Mouse (Mus musculus) layer of hippocampus, adult 8-10 months (tissue): ENCODE measurements at regions not wholly inside any gene's neighbourhood (a gene's known extent, or its start where the extent isn't known, plus 50 kb on each side); places are given as distances from the start of the nearest gene placed in this dataset.

ENCODE experiments used
- DNase-seq, 2 experiments: peaks; one replicate each; pipeline ENCODE4 v3.0.0; 2022; ENCODE audit warnings: low spot score in 2 of 2

DNA sequence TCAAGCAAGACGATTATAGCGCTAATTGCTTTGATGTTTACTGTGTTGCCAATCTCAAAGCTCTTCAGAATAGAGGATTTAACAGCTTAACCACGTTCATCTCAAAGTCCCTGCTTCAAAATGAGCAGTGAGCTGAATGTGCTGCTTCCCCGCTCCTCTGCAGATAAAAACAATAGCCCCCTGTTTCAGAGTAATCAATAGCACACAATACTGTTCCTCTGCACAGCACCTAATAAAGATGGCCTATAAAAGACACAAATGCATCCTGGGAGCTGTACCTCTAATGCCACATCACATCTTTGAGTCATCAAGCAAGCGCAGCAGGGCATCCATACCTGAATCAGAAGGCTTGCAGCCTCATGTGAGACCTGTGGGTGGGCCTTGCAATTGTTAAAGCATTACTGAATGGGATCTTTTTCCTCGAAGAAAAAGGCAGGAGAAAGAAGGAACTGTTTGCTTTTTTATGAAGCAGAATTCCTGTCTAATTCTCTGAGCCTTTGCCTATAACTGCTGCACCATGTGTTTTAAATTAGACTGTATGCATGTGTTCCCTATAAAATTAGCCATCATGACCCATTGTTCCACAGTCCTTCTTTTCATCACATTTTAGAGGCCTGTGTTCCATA, 648.5 kb upstream of the Cited2 start:
- DNase-seq: no peak

DNA sequence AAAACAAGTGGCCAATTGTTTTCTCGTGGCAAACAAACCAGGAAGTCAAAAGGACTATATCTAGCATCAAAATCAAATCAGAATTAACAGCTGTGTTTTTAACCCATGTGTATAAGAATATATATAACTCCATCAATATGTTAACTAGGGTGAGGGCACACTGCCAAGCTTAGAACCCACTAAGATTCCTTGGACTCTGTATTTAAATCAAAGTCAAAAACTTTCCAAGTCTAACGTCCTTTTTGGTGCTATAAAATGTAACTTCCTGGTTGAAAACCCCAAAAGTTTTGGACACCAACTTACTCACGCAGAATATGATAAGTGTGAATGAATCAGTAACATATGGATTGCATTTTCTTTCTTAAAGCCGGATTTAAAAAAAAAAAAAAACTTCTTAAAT, 647.9 kb upstream of the Cited2 start:
- DNase-seq: no peak

DNA sequence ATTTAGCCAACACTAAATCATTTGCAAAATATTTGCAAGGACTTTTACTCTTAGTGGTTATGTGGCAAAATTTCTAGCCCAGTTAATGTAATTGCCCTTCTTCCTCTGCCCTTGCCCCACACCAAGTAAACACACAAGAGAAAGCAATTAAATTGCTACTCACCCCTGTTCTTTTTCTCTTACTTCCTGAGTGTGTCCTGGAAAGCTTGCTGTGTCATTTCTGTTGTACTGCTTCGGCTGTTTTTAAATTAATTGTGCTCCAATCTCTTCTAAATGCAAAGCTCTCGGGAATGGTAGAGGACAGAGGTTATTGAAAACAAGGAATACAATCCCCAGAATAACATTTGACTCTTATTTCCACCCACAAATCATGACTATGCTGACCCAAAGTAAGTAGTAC, 647.4 kb upstream of the Cited2 start:
- DNase-seq: no peak

DNA sequence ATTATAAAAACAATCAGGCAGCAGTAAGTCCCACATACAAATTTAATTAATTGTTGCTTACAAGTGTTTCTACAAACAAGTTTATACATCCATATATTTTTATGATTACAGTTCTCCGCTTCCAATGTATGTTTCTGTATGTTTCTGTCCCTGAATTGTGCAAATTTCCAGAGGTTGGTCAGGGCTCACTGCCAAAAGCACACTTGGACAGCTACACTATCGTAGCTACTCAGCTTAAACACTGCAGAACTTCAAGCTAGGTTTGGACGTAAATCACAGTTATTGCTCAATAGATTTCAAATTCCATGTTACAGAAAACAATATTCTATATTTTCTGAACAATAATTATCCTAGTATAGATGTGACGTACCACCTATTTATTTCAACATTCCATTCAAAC, 646.8 kb upstream of the Cited2 start:
- no peak for DNase-seq

DNA sequence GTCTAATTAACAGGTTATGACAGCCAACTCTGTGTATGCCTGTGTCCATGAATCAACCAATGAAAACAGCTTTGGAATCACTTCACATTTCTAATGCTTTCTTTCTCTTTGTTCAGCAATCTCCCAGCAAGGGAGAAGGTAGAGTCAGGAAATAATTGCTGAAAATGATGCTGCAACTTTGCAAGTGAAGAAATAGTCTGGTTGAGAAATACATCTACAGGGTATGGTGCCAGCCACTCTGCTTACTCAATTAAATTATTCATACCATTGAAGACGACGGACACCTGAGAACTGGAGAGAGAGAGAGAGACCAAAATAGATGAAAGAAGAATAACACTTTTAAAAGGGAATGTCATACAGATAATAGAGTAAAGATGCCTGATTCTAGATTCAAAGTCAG, 645.4 kb upstream of the Cited2 start:
- DNase-seq: no peak

DNA sequence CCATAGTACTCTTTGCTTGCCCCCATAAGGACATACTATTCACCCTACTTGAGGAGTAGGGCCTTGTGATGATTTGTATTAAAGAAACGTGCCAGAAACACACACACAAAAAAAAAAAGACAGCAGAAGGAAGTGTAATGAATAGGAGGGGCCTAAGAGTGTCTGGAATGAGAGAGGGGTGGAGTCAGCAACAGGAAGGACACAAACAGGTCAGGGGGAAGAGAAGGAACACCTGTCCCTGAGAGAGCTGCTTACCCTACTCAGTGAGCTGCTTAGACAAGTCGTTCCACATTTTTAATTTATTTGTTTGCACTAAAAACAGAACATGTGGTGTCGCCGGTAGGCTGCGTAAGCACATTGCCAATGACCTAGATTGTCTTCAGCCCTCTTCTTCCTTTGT, 642.2 kb upstream of the Cited2 start:
- DNase-seq: no peak

DNA sequence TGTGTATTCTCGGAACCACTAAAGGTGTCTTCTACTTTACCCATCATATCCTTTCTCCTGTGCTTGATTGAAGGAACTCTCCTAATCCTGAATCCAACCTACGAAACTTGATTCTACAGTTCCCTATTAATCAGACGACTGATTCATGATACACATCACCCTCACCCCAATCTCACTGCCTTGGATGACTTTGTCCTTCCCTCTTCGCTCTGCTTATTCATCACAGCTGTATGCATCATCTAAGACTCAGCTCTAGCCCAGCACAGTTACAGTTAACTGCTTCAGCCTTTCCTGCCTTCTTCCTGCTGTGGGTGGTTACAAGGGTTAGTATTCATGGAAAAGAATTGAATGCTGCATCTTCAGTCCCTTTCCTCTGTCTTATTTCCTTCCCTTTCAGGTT, 640.1 kb upstream of the Cited2 start:
- no peak for DNase-seq

DNA sequence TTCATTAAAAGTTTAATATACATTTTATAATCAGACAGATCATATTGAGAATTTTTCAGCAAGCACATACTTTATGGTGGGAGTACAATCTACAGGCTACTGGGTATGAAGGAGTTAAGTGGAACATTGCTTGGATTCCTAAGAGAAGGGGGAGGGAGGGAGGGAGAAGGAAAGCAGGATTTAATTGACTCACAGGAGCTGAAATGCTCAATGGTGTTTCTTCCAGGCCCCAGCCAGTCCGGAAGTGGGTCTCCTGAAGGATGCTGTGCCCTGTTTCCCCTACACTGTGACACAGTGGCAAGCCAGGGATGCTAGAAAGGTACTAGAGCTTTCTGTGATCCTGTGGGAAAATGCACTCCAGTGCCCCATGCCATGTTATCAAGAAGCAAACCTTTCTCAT, 621.0 kb upstream of the Cited2 start:
- DNase-seq: no peak

DNA sequence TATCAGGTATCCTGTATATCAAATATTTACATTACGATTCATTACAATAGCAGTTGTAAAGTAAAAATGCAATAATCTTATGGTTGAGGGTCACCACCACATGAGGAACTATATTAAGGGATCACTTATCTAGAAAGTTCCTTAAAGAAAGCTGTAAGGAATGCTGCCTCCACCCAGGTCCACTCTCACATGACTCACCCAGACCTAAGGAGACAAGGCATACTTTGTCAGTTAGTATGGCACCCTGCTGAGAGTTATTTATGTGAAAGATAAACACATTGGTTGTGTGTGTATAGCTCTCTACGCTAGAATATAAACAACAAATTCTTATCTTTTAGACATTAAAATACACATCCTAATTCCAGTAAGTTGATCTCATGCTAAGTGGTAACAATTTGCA, 619.6 kb upstream of the Cited2 start:
- DNase-seq: no peak

DNA sequence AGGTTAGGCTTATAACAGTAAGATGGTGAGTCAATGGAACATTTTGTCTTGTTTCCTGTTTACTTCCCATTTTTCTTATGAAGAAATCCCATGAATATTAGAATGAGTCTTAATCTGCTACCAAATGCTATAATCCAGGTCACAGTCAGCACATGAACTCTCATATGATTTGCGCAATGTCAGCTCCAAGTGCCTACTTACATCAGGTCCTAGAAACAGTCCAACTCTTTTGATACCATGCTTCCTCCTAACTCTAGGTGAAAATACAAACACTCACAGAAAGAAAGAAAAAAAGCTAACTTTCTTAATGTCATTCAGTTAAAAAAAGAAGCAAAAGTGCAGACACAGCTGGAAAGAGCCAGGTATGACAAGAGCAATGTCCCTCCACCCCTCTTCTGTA, 616.2 kb upstream of the Cited2 start:
- DNase-seq: no peak

DNA sequence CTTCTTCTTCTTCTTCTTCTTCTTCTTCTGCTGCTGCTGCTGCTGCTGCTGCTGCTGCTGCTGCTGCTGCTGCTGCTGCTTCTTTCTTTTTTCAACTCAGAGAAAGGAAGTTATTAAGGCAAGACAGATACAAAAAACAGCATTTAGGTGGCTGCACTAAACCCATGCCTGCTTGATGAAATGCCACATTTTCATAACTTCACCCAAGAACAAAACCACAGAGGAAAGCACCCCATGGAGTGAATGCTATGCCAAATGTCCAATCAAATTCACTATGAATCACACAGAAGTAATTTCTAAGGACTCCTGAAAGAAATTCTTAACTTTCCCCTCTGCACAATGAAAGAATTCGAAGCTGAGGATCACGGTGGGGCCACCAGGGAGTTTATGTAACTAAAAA, 611.9 kb upstream of the Cited2 start:
- DNase-seq: no peak

DNA sequence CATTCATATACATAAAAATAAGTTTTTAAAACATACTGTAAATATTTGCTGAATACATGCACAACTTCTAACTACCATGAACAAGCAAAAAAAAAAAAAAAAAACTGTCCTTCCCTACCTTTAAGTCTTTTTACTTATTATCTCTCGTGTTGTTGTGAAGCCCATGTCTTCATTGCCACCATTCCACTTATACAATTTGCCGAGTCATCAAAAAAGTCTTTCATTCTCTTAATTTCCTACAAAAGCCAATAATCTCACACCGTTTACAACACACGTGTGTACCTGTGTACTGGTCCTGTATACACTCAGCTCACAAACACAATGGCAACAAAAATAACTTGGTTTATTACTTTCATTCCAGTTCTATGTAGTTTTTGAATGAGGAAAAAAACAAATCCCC, 608.2 kb upstream of the Cited2 start:
- no peak for DNase-seq

DNA sequence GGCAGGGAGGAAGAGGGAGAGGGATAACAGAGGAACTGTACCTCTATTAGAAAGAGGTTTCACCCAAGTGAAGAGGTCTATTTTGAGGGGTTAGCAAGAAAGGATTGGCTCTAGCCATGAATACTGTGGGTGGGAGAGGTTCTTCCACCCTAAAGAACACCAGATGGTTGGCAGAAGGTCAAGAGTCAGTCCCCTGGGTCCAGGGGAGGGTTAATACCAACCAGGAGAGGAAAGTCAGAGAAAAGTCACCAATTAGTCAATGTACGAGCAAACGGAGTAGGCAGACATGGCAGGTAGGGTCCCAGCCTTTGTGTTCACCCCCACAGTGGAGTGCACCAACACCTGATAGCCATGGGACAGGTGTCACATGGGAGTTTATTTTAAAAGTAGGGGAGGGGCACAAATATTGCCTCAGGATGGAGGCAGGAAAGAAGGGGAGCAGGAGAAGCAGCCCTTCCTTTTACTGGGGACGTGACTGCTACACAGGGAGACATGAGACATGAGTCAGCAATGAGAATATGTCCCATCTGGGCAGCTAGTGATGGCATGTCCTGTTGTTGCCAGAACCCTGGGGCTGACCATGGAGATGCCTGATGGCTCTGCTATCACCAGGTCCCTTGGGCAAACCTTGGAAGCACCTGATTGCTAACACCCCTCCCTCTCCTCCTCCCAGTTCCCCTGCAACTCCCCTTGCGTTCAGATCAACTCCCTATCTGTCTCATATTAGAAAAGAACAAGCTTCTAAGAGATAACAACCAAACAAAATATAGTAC, 593.4 kb upstream of the Cited2 start:
- DNase-seq: no peak

DNA sequence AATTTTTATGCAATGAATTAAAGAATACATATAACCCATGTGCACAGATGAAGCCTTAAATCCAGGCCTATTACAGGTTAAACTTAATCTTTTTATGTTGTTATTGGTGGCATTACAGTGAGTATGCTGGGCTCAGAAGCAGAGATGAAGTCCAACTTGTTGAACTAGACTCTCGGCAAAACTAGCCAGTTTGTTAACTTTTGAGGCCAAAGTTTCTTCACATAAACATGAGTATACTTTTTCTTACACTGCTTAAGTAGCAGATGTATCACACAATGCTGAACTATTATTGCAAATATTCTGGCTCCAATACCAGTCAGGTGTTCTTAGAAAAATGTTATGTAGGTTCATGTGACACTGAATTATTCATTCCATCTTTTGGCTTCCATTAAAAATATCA, 592.4 kb upstream of the Cited2 start:
- DNase-seq: no peak

DNA sequence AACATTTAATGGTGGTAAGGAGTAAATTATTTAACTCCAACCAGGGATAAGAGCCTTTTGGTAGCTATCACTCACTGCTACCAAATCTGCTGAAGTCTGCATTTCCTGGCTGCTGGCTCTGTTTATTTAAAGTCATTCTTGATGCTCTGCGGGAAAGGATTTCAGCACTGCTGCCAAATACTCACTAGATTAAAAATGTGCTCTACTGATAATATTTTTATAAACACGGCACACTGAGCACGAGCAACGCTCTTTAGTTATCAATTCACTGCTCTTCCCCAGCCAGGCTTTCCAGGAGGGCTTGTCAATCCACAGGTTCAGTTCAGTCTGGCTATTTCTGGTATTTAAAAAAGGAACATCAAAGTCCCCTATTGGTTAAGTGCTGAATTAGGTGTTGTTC, 591.3 kb upstream of the Cited2 start:
- DNase-seq: peak; percentile 3 to 7

DNA sequence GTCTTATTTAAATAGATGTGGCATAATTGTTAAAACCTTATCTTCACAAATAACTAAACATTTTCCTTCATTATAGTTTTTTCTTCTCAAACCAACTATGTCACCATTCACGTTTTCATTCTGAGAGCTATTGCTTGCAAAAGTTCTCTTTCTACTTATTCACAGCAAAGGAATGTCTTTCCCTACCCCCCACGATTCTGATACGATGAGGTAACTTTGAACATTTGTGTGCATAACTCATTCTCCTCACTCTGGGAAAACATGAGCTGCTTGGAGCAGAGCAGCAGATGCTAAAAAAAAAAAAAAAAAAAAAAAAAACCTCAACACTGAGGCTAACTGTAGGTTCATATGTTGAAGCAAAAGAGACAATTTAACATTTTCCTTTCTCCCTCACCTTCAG, 547.6 kb upstream of the Cited2 start:
- no peak for DNase-seq

DNA sequence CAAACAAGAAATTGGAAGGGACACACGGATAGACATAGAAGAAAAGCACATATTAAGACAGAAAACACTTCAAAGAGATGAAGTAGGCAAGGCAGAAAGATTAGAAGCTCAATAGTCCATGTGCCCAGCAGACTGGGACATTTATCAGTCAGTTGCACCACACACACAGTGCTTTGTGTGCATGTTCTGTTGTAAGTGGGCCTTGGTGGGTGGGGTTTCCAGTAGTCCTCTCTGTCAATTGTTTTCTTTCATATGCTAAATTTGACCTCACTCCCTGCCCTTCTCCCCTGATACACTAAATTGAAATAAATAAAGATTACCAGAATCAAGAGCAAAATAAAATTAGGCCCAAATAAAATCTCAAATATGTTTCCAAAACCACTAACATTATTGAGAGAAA, 546.0 kb upstream of the Cited2 start:
- DNase-seq: no peak

DNA sequence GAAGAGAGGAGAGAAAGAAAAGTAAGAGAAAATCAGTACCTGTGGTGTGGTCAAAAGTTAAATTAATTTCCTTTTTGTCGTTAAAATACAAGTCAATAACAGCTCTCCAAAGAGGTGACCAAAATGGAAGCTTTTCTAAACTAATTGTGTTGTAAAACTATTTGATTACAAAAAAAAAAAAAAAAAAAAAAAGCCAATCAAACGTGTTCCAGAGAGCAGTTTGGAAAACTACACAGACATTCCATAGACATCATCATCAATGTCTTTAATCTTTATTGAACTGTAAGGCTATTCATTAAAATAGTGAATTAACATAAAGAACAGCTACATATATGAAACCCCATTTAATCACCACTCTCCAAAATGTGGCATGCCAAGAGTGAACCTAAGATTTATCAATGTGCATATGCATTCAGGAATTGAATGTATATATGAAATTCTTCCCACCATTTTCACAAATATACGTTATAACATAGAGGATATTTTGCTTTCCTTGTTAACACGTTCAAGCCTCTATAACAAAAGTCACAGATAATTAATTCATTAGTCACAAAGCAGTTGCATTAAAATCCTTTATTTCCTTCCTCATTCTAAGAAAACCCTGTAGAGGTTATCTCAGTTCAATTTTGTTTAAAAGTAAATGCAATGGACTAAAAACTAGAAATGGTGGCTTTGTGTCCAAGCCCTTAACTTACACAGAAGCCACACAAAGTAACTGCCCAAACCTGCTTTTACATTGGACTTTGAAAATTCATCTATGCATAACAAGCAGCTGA, 545.3 kb upstream of the Cited2 start:
- DNase-seq: no peak

DNA sequence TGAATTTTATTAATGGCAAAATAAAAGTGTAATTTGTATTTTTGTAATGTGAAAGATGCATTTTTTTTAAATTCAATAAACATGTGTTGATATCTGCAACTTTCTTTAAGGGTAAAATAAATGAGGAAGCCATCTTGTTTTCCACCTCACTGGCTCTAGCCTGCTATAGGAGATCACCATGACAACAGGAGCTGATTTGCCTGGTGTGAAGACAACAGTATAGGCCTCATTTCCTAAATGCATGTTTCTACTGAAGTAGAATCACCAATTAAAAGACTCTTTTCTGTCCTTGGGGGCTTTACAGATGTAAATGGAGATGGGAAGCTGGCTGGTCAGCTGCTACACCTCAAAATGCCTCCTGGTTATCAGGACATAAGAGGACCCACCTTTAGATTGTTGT, 544.4 kb upstream of the Cited2 start:
- no peak for DNase-seq

DNA sequence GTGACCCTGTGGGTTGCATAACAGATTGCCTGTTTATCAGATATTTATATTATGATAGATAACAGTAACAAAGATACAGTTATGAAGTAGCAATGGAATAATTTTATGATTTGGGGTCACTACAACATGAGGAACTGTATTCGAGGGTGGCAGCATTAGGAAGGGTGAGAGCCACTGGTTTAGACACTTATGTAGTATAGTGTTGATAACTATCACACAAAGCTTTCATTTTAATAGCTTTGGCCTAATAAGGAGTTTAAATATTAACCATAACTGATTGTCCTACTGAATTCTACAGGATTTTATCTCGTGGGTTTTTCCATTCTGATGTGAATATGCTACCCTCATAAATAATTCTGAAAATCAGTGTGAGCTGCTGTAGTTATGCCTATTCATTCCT, 538.6 kb upstream of the Cited2 start:
- no peak for DNase-seq

DNA sequence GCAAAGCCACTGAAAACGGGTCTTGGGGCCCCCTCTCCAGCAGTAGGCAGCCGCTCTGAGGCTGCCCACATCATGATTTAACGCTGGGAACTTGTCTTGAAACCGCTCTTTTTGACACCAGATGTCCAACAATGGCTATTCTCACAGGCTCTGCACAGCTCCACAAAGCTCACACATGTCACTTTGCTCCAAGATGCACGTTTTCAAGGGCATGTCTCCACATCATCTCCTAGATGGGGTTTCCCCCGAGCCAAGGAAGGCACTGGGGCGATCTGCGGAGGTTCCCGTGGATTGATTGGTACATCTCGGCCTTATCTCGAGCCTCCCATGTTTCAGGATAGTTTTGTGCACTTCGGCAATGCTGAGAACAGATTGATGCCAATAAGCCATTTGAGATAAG, 526.8 kb upstream of the Cited2 start:
- DNase-seq: no peak

DNA sequence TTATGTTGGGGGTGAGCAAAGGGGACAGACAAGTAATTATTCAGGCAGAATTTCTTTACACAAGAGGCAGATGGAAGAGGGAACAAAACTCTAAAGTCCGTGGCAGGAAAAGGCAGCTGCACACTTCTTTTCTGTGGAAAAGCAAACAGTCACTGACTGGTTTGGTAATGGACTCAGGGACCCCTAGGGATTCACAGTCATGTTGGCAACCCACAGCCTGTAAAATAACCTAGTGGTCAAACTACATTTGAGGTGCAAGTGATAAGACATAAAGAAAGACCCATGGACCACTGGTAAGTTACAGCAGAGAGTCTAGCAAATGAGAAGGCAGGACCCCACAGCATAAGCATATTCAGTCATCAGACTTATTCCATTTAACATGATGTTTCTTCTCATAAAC, 526.4 kb upstream of the Cited2 start:
- DNase-seq: no peak
